Mouse (Mus musculus) C2C12 (cell line): ENCODE measurements around the gene Leng9.

Source experiments
- CTCF ChIP-seq: IDR thresholded peaks from one replicate; pipeline ENCODE4 v1.5.1; 2011; ENCODE audit not compliant: control insufficient read depth, insufficient read depth, insufficient read length
- MYOD1 ChIP-seq: IDR thresholded peaks from one replicate; pipeline ENCODE4 v1.6.1; 2011; ENCODE audit warnings: low read depth; ENCODE audit not compliant: control insufficient read depth, insufficient read length

GRCm38 (mm10) chr7:4117050-4117814 is 32.9 kb downstream of the Leng9 start:
- no peak for TF ChIP-seq CTCF
- no peak for TF ChIP-seq MYOD1
